ENCODE assay signal across 8 mouse cellular contexts in genomic region chr2:157134479-157134931, GRCm38 (mm10). TPM values are rescaled to one million over a fixed set of nuclear protein-coding genes. Genes with fewer than 3 reads are reported as not detected.
DNase-seq lines count a peak whose midpoint lies in the region; ATAC-seq and TF ChIP-seq lines count a peak whose summit lies in the region.

No protein-coding gene starts in this region.

- TF ChIP-seq CTCF in heart, adult 2 months (IDR thresholded peaks at IDR 0.05), result no peak
- TF ChIP-seq CTCF in ES-Bruce4 (IDR thresholded peaks at IDR 0.05; ENCODE audit: low read depth, low read length), result no peak
- TF ChIP-seq CTCF in hindbrain, postnatal 0 days (IDR thresholded peaks at IDR 0.05; ENCODE audit: low read depth), result no peak

- no peak for TF ChIP-seq EP300 in heart, adult 2 months (IDR thresholded peaks at IDR 0.05; ENCODE audit: insufficient read depth, low read depth, low read length)
- TF ChIP-seq EP300 in ES-Bruce4 (IDR thresholded peaks at IDR 0.05; ENCODE audit: insufficient read depth, low read depth, low read length), result no peak

- H3K4me2 ChIP-seq in forebrain, embryonic 11.5 days (ENCODE audit: low read depth, low read length, severe bottlenecking), result peak overlapping the region; percentile 87
- peak overlapping the region; percentile 97 for H3K4me2 ChIP-seq in hindbrain, postnatal 0 days (ENCODE audit: low read depth, low read length)

- peak overlapping the region; percentile 78 for H3K9ac ChIP-seq in heart, adult 2 months (ENCODE audit: low read depth, low read length)
- H3K9ac ChIP-seq in ES-Bruce4 (ENCODE audit: low read depth, poor library complexity, severe bottlenecking), result peak overlapping the region; percentile 48
- H3K9ac ChIP-seq in forebrain, embryonic 11.5 days (ENCODE audit: low read length), result peak overlapping the region; percentile 75
- peak overlapping the region; percentile 67 for H3K9ac ChIP-seq in hindbrain, postnatal 0 days (replicated peaks; ENCODE audit: low read length)

- TF ChIP-seq POLR2A in heart, adult 2 months (IDR thresholded peaks at IDR 0.05; ENCODE audit: insufficient read depth, low read depth, low read length), result no peak
- TF ChIP-seq POLR2A in ES-Bruce4 (IDR thresholded peaks at IDR 0.05; ENCODE audit: insufficient read depth, low read length), result no peak

- H3K4me3 ChIP-seq in heart, adult 2 months, result peak overlapping the region; percentile 59
- H3K4me3 ChIP-seq in ES-Bruce4 (ENCODE audit: low read depth, low read length), result peak overlapping the region; percentile 68
- H3K4me3 ChIP-seq in forebrain, embryonic 11.5 days (ENCODE audit: low read depth, low read length), result peak overlapping the region; percentile 71
- peak overlapping the region; percentile 74 for H3K4me3 ChIP-seq in hindbrain, postnatal 0 days (ENCODE audit: low read length)
- H3K4me3 ChIP-seq in megakaryocyte, embryonic 14.5 days (replicated peaks), result peak overlapping the region; percentile 98

- peaks cover 2% of the 10 kb centered on the region; the same call in 1 of the 2 replicates for H3K36me3 ChIP-seq in heart, adult 2 months (ENCODE audit: control insufficient read depth, insufficient read depth, low read length)
- no peaks in the 10 kb centered on the region for H3K36me3 ChIP-seq in ES-Bruce4 (ENCODE audit: control insufficient read depth, insufficient read depth, low read length, poor library complexity, severe bottlenecking)
- no peaks in the 10 kb centered on the region for H3K36me3 ChIP-seq in forebrain, embryonic 11.5 days (ENCODE audit: control insufficient read depth, insufficient read depth, low read length)
- H3K36me3 ChIP-seq in hindbrain, postnatal 0 days (ENCODE audit: insufficient read depth, low read length), result no peaks in the 10 kb centered on the region
- H3K36me3 ChIP-seq in megakaryocyte, embryonic 14.5 days (replicated peaks; ENCODE audit: low read length), result peaks cover 3% of the 10 kb centered on the region

- no peaks in the 10 kb centered on the region for H3K9me3 ChIP-seq in ES-Bruce4 (replicated peaks; ENCODE audit: control insufficient read depth, insufficient read depth, low read length, poor library complexity, severe bottlenecking)
- H3K9me3 ChIP-seq in forebrain, embryonic 11.5 days (ENCODE audit: control insufficient read depth, low read length), result no peaks in the 10 kb centered on the region
- H3K9me3 ChIP-seq in hindbrain, postnatal 0 days (ENCODE audit: low read length), result no peaks in the 10 kb centered on the region
- H3K9me3 ChIP-seq in megakaryocyte, embryonic 14.5 days, result no peaks in the 10 kb centered on the region

- intact Hi-C loops in heart, adult 2 months (cut with DNase I), result no loop called here
- intact Hi-C loops in heart, postnatal 36 days (cut with DNase I), result no loop called here
- intact Hi-C loops in left cerebral cortex, postnatal 14 days (cut with DNase I), result no loop called here

- no peaks in the 10 kb centered on the region for H3K79me2 ChIP-seq in heart, adult 2 months (replicated peaks; ENCODE audit: control insufficient read depth, insufficient read depth, low read length)

- WGBS in heart, adult 2 months, result 1% methylated on average over 25 of the region's 25 CpGs
- 0% methylated on average over 25 of the region's 25 CpGs for WGBS in forebrain, embryonic 11.5 days
- WGBS in hindbrain, postnatal 0 days, result under 1% methylated on average over 25 of the region's 25 CpGs

- no peak for DNase-seq in heart, adult 2 months
- DNase-seq in heart, postnatal 36 days, result no peak
- peak; percentile 71 for DNase-seq in forebrain, embryonic 11.5 days (ENCODE audit: low spot score)
- peak; percentile 32 for DNase-seq in hindbrain, postnatal 0 days (ENCODE audit: low spot score)
- DNase-seq in thymus, adult 18-20 months, result peak; percentile 6 to 26
- no peak for DNase-seq in left cerebral cortex, postnatal 14 days (ENCODE audit: low spot score in 2 of 2)

- ATAC-seq in forebrain, embryonic 11.5 days (replicated peaks; ENCODE audit: low FRiP score), result peak; percentile 76
- peak; percentile 58 for ATAC-seq in hindbrain, postnatal 0 days

- peak overlapping the region; percentile 93 for H3K27ac ChIP-seq in heart, adult 2 months
- H3K27ac ChIP-seq in ES-Bruce4 (ENCODE audit: insufficient read depth, low read length), result no peak overlapping the region
- 0 out of 2 replicates have a peak overlapping the region, but pooled peaks have one; percentile 25 for H3K27ac ChIP-seq in forebrain, embryonic 11.5 days (ENCODE audit: low read depth, low read length)
- peak overlapping the region; percentile 59 for H3K27ac ChIP-seq in hindbrain, postnatal 0 days

- no peaks in the 10 kb centered on the region for H3K27me3 ChIP-seq in heart, adult 2 months (ENCODE audit: control insufficient read depth, insufficient read depth, low read length)
- no peaks in the 10 kb centered on the region for H3K27me3 ChIP-seq in ES-Bruce4 (ENCODE audit: control insufficient read depth, insufficient read depth, low read length, poor library complexity, severe bottlenecking)
- H3K27me3 ChIP-seq in forebrain, embryonic 11.5 days (ENCODE audit: control insufficient read depth, insufficient read depth, low read length), result no peaks in the 10 kb centered on the region
- no peaks in the 10 kb centered on the region for H3K27me3 ChIP-seq in hindbrain, postnatal 0 days (ENCODE audit: insufficient read depth, low read length)
- no peaks in the 10 kb centered on the region for H3K27me3 ChIP-seq in megakaryocyte, embryonic 14.5 days (replicated peaks)

- H3K4me1 ChIP-seq in heart, adult 2 months (ENCODE audit: control insufficient read depth, insufficient read depth, low read length), result peaks cover 8% of the 10 kb centered on the region
- H3K4me1 ChIP-seq in ES-Bruce4 (ENCODE audit: control insufficient read depth, insufficient read depth, low read length), result no peaks in the 10 kb centered on the region
- peaks cover 2% of the 10 kb centered on the region; the same call in 1 of the 2 replicates for H3K4me1 ChIP-seq in forebrain, embryonic 11.5 days (replicated peaks; ENCODE audit: control insufficient read depth, insufficient read depth, low read length)
- H3K4me1 ChIP-seq in hindbrain, postnatal 0 days (ENCODE audit: insufficient read depth, low read length), result 0 out of 2 replicates have a peak, but pooled peaks cover 3% of the 10 kb centered on the region
- peaks cover 73% of the 10 kb centered on the region for H3K4me1 ChIP-seq in megakaryocyte, embryonic 14.5 days

RNA-seq across cellular contexts. Expression of gene Samhd1, which starts 0.6 kb away (rescaled TPM):
- total RNA-seq in heart, adult 2 months (2021), result 10 to 100 TPM; 22.7 to 23.8 TPM
- 19.8 and 22.7 TPM in 2 replicates for polyA plus RNA-seq in heart, adult 2 months (2012; rRNA removed)
- total RNA-seq in heart, postnatal 36 days (2021), result 10 to 100 TPM; 21.9 to 29.5 TPM
- 77.6 and 82.5 TPM in 2 replicates for polyA plus RNA-seq in ES-Bruce4 (2011; ENCODE audit: insufficient read depth, insufficient read length, low read depth, missing spikeins)
- polyA plus RNA-seq in forebrain, embryonic 11.5 days (2014; fragmentation: Nextera tagmentation; extraction: Ambion mirVana), result 25.6 and 27.5 TPM in 2 replicates
- 11.5 and 12.7 TPM in 2 replicates for total RNA-seq in hindbrain, postnatal 0 days (2014; rRNA removed)
- 10.9 and 11.9 TPM in 2 replicates for polyA plus RNA-seq in hindbrain, postnatal 0 days (2015; fragmentation: Nextera tagmentation; extraction: Ambion mirVana)
- polyA plus RNA-seq in megakaryocyte, embryonic 14.5 days (2012; ENCODE audit: insufficient read depth, low replicate concordance), result 16.0 and 27.3 TPM in 2 replicates
- 10 to 100 TPM; 12.0 to 14.1 TPM for total RNA-seq in left cerebral cortex, postnatal 14 days (2021)

RNA-seq across cellular contexts. Expression of gene Tldc2, which starts 47.6 kb away (rescaled TPM):
- not detected for total RNA-seq in heart, adult 2 months (2021)
- not detected in 2 replicates for polyA plus RNA-seq in heart, adult 2 months (2012; rRNA removed)
- not detected for total RNA-seq in heart, postnatal 36 days (2021)
- not detected in 2 replicates for polyA plus RNA-seq in ES-Bruce4 (2011; ENCODE audit: insufficient read depth, insufficient read length, low read depth, missing spikeins)
- not detected in 2 replicates for polyA plus RNA-seq in forebrain, embryonic 11.5 days (2014; fragmentation: Nextera tagmentation; extraction: Ambion mirVana)
- total RNA-seq in hindbrain, postnatal 0 days (2014; rRNA removed), result not detected in 2 replicates
- polyA plus RNA-seq in hindbrain, postnatal 0 days (2015; fragmentation: Nextera tagmentation; extraction: Ambion mirVana), result 0.43 TPM in 1 of 2 replicates, not detected in the other
- polyA plus RNA-seq in megakaryocyte, embryonic 14.5 days (2012; ENCODE audit: insufficient read depth, low replicate concordance), result not detected in 2 replicates
- not detected for total RNA-seq in left cerebral cortex, postnatal 14 days (2021)

RNA-seq across cellular contexts. Expression of gene Soga1, which starts 55.5 kb away (rescaled TPM):
- 10 to 100 TPM; 10.0 to 11.7 TPM for total RNA-seq in heart, adult 2 months (2021)
- polyA plus RNA-seq in heart, adult 2 months (2012; rRNA removed), result 4.8 and 6.6 TPM in 2 replicates
- 10 to 100 TPM; 11.5 to 13.4 TPM for total RNA-seq in heart, postnatal 36 days (2021)
- polyA plus RNA-seq in ES-Bruce4 (2011; ENCODE audit: insufficient read depth, insufficient read length, low read depth, missing spikeins), result 9.8 and 11.5 TPM in 2 replicates
- 8.1 and 8.2 TPM in 2 replicates for polyA plus RNA-seq in forebrain, embryonic 11.5 days (2014; fragmentation: Nextera tagmentation; extraction: Ambion mirVana)
- 120 and 151 TPM in 2 replicates for total RNA-seq in hindbrain, postnatal 0 days (2014; rRNA removed)
- 3.5 and 3.6 TPM in 2 replicates for polyA plus RNA-seq in hindbrain, postnatal 0 days (2015; fragmentation: Nextera tagmentation; extraction: Ambion mirVana)
- 3.8 and 5.8 TPM in 2 replicates for polyA plus RNA-seq in megakaryocyte, embryonic 14.5 days (2012; ENCODE audit: insufficient read depth, low replicate concordance)
- total RNA-seq in left cerebral cortex, postnatal 14 days (2021), result 10 to 100 TPM; 38.8 to 41.1 TPM

Comparison
In these comparisons a context has a peak if more than half of its experiments do, and no peak if none do; other contexts are left out.
1. DNase-seq: peak in forebrain, embryonic 11.5 days (single experiment), hindbrain, postnatal 0 days (single experiment) and thymus, adult 18-20 months (2 of 2); none in heart, adult 2 months (0 of 2), heart, postnatal 36 days (0 of 2) and left cerebral cortex, postnatal 14 days (0 of 2).
2. Peak in every context shown above with its lines, with median percentiles within 50 percentile points of each other: H3K4me3 ChIP-seq and H3K9ac ChIP-seq.